Mouse (Mus musculus): ENCODE measurements at regions not wholly inside any gene's neighbourhood (a gene's known extent, or its start where the extent isn't known, plus 50 kb on each side); places are given as distances from the start of the nearest gene placed in this dataset.

GRCm38 (mm10) chr15:36945309-36945708, 62.3 kb downstream of the Zfp706 start:
- Histone ChIP-seq H3K27me3 (ENCODE audit: control insufficient read depth, insufficient read depth, low read length) (no peaks in the 10 kb centered on the region), H3K9me3 (ENCODE audit: control insufficient read depth, low read length) (no peaks in the 10 kb centered on the region), H3K27ac (ENCODE audit: low read depth, low read length) (no peak overlapping the region), H3K36me3 (ENCODE audit: control insufficient read depth, insufficient read depth, low read length) (no peaks in the 10 kb centered on the region), H3K4me3 (ENCODE audit: low read length) (no peak overlapping the region), H3K4me2 (replicated peaks; ENCODE audit: low read depth, low read length) (no peak overlapping the region), H3K4me1 (ENCODE audit: control insufficient read depth, insufficient read depth, low read length) (no peaks in the 10 kb centered on the region), H3K9ac (ENCODE audit: low read depth, low read length) (no peak overlapping the region)
- WGBS: 91% methylated on average over 4 of the region's 4 CpGs
- no peak for ATAC-seq (ENCODE audit: low FRiP score, low TSS enrichment)

GRCm38 (mm10) chr15:36944556-36945171, 62.9 kb downstream of the Zfp706 start:
- no peak for ATAC-seq (ENCODE audit: low FRiP score, low TSS enrichment)
- no peak overlapping the region for H3K4me3 ChIP-seq (ENCODE audit: low read length)
- H3K27me3 ChIP-seq (ENCODE audit: control insufficient read depth, insufficient read depth, low read length): no peaks in the 10 kb centered on the region
- 73% methylated on average over 8 of the region's 8 CpGs for WGBS
- H3K4me1 ChIP-seq (ENCODE audit: control insufficient read depth, insufficient read depth, low read length): no peaks in the 10 kb centered on the region
- H3K9me3 ChIP-seq (ENCODE audit: control insufficient read depth, low read length): no peaks in the 10 kb centered on the region
- H3K36me3 ChIP-seq (ENCODE audit: control insufficient read depth, insufficient read depth, low read length): no peaks in the 10 kb centered on the region
- H3K27ac ChIP-seq (ENCODE audit: low read depth, low read length): no peak overlapping the region
- H3K9ac ChIP-seq (ENCODE audit: low read depth, low read length): no peak overlapping the region
- H3K4me2 ChIP-seq (replicated peaks; ENCODE audit: low read depth, low read length): no peak overlapping the region

GRCm38 (mm10) chr15:36943492-36944112, 64.0 kb downstream of the Zfp706 start:
- no peak overlapping the region for H3K4me3 ChIP-seq (ENCODE audit: low read length)
- 49% methylated on average over 12 of the region's 12 CpGs for WGBS

GRCm38 (mm10) chr15:36942261-36942660, 65.3 kb downstream of the Zfp706 start:
- WGBS: 67% methylated on average over 4 of the region's 4 CpGs
- ATAC-seq (ENCODE audit: low FRiP score, low TSS enrichment): no peak
- Histone ChIP-seq H3K4me2 (replicated peaks; ENCODE audit: low read depth, low read length) (no peak overlapping the region), H3K9me3 (ENCODE audit: control insufficient read depth, low read length) (no peaks in the 10 kb centered on the region), H3K36me3 (ENCODE audit: control insufficient read depth, insufficient read depth, low read length) (no peaks in the 10 kb centered on the region), H3K4me3 (ENCODE audit: low read length) (no peak overlapping the region), H3K4me1 (ENCODE audit: control insufficient read depth, insufficient read depth, low read length) (peaks cover 11% of the 10 kb centered on the region), H3K27me3 (ENCODE audit: control insufficient read depth, insufficient read depth, low read length) (no peaks in the 10 kb centered on the region), H3K27ac (ENCODE audit: low read depth, low read length) (no peak overlapping the region), H3K9ac (ENCODE audit: low read depth, low read length) (no peak overlapping the region)

More at GRCm38 (mm10) chr15:36943492-36944112, 64.0 kb downstream of the Zfp706 start:
- Histone ChIP-seq H3K4me1 (ENCODE audit: control insufficient read depth, insufficient read depth, low read length) (no peaks in the 10 kb centered on the region), H3K4me2 (replicated peaks; ENCODE audit: low read depth, low read length) (no peak overlapping the region), H3K9me3 (ENCODE audit: control insufficient read depth, low read length) (no peaks in the 10 kb centered on the region), H3K27me3 (ENCODE audit: control insufficient read depth, insufficient read depth, low read length) (no peaks in the 10 kb centered on the region), H3K27ac (ENCODE audit: low read depth, low read length) (no peak overlapping the region), H3K9ac (ENCODE audit: low read depth, low read length) (no peak overlapping the region), H3K36me3 (ENCODE audit: control insufficient read depth, insufficient read depth, low read length) (no peaks in the 10 kb centered on the region)
- no peak for ATAC-seq (ENCODE audit: low FRiP score, low TSS enrichment)

GRCm38 (mm10) chr15:36941741-36942140, 65.8 kb downstream of the Zfp706 start:
- H3K4me3 ChIP-seq (ENCODE audit: low read length): no peak overlapping the region
- H3K27ac ChIP-seq (ENCODE audit: low read depth, low read length): no peak overlapping the region
- peaks cover 12% of the 10 kb centered on the region for H3K4me1 ChIP-seq (ENCODE audit: control insufficient read depth, insufficient read depth, low read length)
- no peak overlapping the region for H3K4me2 ChIP-seq (replicated peaks; ENCODE audit: low read depth, low read length)
- no peak for ATAC-seq (ENCODE audit: low FRiP score, low TSS enrichment)
- H3K9me3 ChIP-seq (ENCODE audit: control insufficient read depth, low read length): no peaks in the 10 kb centered on the region
- no peak overlapping the region for H3K9ac ChIP-seq (ENCODE audit: low read depth, low read length)
- no peaks in the 10 kb centered on the region for H3K27me3 ChIP-seq (ENCODE audit: control insufficient read depth, insufficient read depth, low read length)
- H3K36me3 ChIP-seq (ENCODE audit: control insufficient read depth, insufficient read depth, low read length): no peaks in the 10 kb centered on the region
- WGBS: 76% methylated on average over 5 of the region's 5 CpGs

GRCm38 (mm10) chr15:36939608-36940007, 68.0 kb downstream of the Zfp706 start:
- no peaks in the 10 kb centered on the region for H3K27me3 ChIP-seq (ENCODE audit: control insufficient read depth, insufficient read depth, low read length)
- H3K9me3 ChIP-seq (ENCODE audit: control insufficient read depth, low read length): no peaks in the 10 kb centered on the region
- no peaks in the 10 kb centered on the region for H3K36me3 ChIP-seq (ENCODE audit: control insufficient read depth, insufficient read depth, low read length)
- no peak overlapping the region for H3K4me3 ChIP-seq (ENCODE audit: low read length)
- H3K9ac ChIP-seq (ENCODE audit: low read depth, low read length): no peak overlapping the region
- peaks cover 12% of the 10 kb centered on the region for H3K4me1 ChIP-seq (ENCODE audit: control insufficient read depth, insufficient read depth, low read length)
- ATAC-seq (ENCODE audit: low FRiP score, low TSS enrichment): no peak
- H3K27ac ChIP-seq (ENCODE audit: low read depth, low read length): no peak overlapping the region
- H3K4me2 ChIP-seq (replicated peaks; ENCODE audit: low read depth, low read length): no peak overlapping the region
- WGBS: 89% methylated on average over 9 of the region's 9 CpGs

- no peaks in the 10 kb centered on the region for H3K9me3 ChIP-seq (ENCODE audit: control insufficient read depth, low read length)
- WGBS: 30% methylated on average over 9 of the region's 9 CpGs
- H3K4me3 ChIP-seq (ENCODE audit: low read length): peak overlapping the region; percentile 49
- H3K9ac ChIP-seq (ENCODE audit: low read depth, low read length): peak overlapping the region; percentile 81
- H3K27ac ChIP-seq (ENCODE audit: low read depth, low read length): 0 out of 2 replicates have a peak overlapping the region, but pooled peaks have one; percentile 92
- H3K27me3 ChIP-seq (ENCODE audit: control insufficient read depth, insufficient read depth, low read length): no peaks in the 10 kb centered on the region
- H3K4me1 ChIP-seq (ENCODE audit: control insufficient read depth, insufficient read depth, low read length): peaks cover 12% of the 10 kb centered on the region
- no peaks in the 10 kb centered on the region for H3K36me3 ChIP-seq (ENCODE audit: control insufficient read depth, insufficient read depth, low read length)
- peak; percentile 32; the same call in 1 of the 2 replicates for ATAC-seq (ENCODE audit: low FRiP score, low TSS enrichment)
- peak overlapping the region; percentile 87 for H3K4me2 ChIP-seq (replicated peaks; ENCODE audit: low read depth, low read length)
Measured at GRCm38 (mm10) chr15:36939153-36939552, 68.4 kb downstream of the Zfp706 start.

- Histone ChIP-seq H3K36me3 (ENCODE audit: control insufficient read depth, insufficient read depth, low read length) (no peaks in the 10 kb centered on the region), H3K4me2 (replicated peaks; ENCODE audit: low read depth, low read length) (peak overlapping the region; percentile 87), H3K9ac (ENCODE audit: low read depth, low read length) (peak overlapping the region; percentile 81), H3K27ac (ENCODE audit: low read depth, low read length) (peak overlapping the region; percentile 92), H3K9me3 (ENCODE audit: control insufficient read depth, low read length) (no peaks in the 10 kb centered on the region), H3K27me3 (ENCODE audit: control insufficient read depth, insufficient read depth, low read length) (no peaks in the 10 kb centered on the region), H3K4me1 (ENCODE audit: control insufficient read depth, insufficient read depth, low read length) (peaks cover 12% of the 10 kb centered on the region), H3K4me3 (ENCODE audit: low read length) (peak overlapping the region; percentile 49)
- peak; percentile 94 for ATAC-seq (ENCODE audit: low FRiP score, low TSS enrichment)
- WGBS: under 1% methylated on average over 38 of the region's 57 CpGs
Measured at GRCm38 (mm10) chr15:36938511-36939150, 68.9 kb downstream of the Zfp706 start.

Measured in kidney, embryonic 14.5 days (tissue).